Mouse (Mus musculus) gastrocnemius, postnatal 25 days (tissue): Measurements from ENCODE around the gene Vmn1r195. TPM values are rescaled to one million over a fixed set of nuclear protein-coding genes. Genes with fewer than 3 reads are reported as not detected.
"Not testable (repeated sequence)": the region's sequence is repeated elsewhere in the genome, so short reads cannot be mapped to it uniquely, and the experiment has no call there.

Source experiments
- DNase-seq: peaks from one replicate; pipeline ENCODE4 v3.0.0; 2022
- long read RNA-seq, 2 experiments: library from polyadenylated mRNA; stranded (forward); transcript quantifications; one replicate each; pipeline ENCODE4 v2.0.0; 2021
- total RNA-seq, 2 experiments: library from RNA; stranded (reverse); gene quantifications; 1 replicate in 1 of 2; 2 replicates in 1 of 2; pipeline ENCODE4 v1.2.3; 2021

Gene Vmn1r195
- not detected for total RNA-seq
- long read RNA-seq, experiment 1, result 0 reads
- long read RNA-seq, experiment 2, result 0 reads

GRCm38 (mm10) chr13:22270222-22270621, at the start of gene Vmn1r195:
TSS of gene Vmn1r195 (plus strand) at chr13:22270522.
- DNase-seq, result not testable (repeated sequence)

- DNase-seq, result not testable (repeated sequence)
Measured at GRCm38 (mm10) chr13:22223060-22223459, 47.3 kb upstream of the Vmn1r195 start, which contains the start of gene Vmn1r193. TSS of gene Vmn1r193 (minus strand) at chr13:22223160.

GRCm38 (mm10) chr13:22243915-22244314, 26.4 kb upstream of the Vmn1r195 start, which contains the start of gene Vmn1r194:
TSS of gene Vmn1r194 (plus strand) at chr13:22244215.
- no peak for DNase-seq

- DNase-seq, result no peak
Measured at GRCm38 (mm10) chr13:22271721-22272120, 1.4 kb downstream of the Vmn1r195 start.

GRCm38 (mm10) chr13:22284578-22284977, 14.3 kb downstream of the Vmn1r195 start:
- no peak for DNase-seq

GRCm38 (mm10) chr13:22289620-22290019, 19.3 kb downstream of the Vmn1r195 start, which contains the start of gene Vmn1r196:
TSS of gene Vmn1r196 (plus strand) at chr13:22289920.
- DNase-seq, result no peak

GRCm38 (mm10) chr13:22308075-22308474, 37.8 kb downstream of the Vmn1r195 start:
- DNase-seq, result not testable (repeated sequence)

- DNase-seq, result no peak
Measured at GRCm38 (mm10) chr13:22315361-22315760, 45.0 kb downstream of the Vmn1r195 start.

- no peak for DNase-seq
Measured at GRCm38 (mm10) chr13:22317366-22317765, 47.0 kb downstream of the Vmn1r195 start.

GRCm38 (mm10) chr13:22320091-22320490, 49.8 kb downstream of the Vmn1r195 start:
- no peak for DNase-seq

- no peak for DNase-seq
Measured at GRCm38 (mm10) chr13:22324289-22324688, 54.0 kb downstream of the Vmn1r195 start, which contains the start of gene Vmn1r197. TSS of gene Vmn1r197 (plus strand) at chr13:22324589.

Other genes starting within 250 kb of the Vmn1r195 start
- 1 to 10 TPM; 2.9 to 7.7 TPM for gene Hist1h2ah, start 235.0 kb upstream of the Vmn1r195 start, total RNA-seq
- 10 to 100 TPM; 13.9 to 29.0 TPM for gene Hist1h2bk, start 234.7 kb upstream of the Vmn1r195 start, total RNA-seq
- 10 to 100 TPM; 30.9 to 31.7 TPM for gene Hist1h4i, start 229.2 kb upstream of the Vmn1r195 start, total RNA-seq
- 10 to 100 TPM in 1 of 2 experiments, 1 to 10 TPM in 1; 3.5 to 16.1 TPM for gene Hist1h2ag, start 227.6 kb upstream of the Vmn1r195 start, total RNA-seq
- gene Hist1h2bj, start 227.3 kb upstream of the Vmn1r195 start, total RNA-seq, result 10 to 100 TPM in 1 of 2 experiments, 1 to 10 TPM in 1; 5.3 to 14.5 TPM
- not detected for gene Vmn1r188, start 186.1 kb upstream of the Vmn1r195 start, total RNA-seq
- gene Vmn1r189, start 164.7 kb upstream of the Vmn1r195 start, total RNA-seq, result not detected
- gene Vmn1r191, start 86.6 kb upstream of the Vmn1r195 start, total RNA-seq, result not detected
- gene Vmn1r192, start 79.4 kb upstream of the Vmn1r195 start, total RNA-seq, result not detected
- not detected for gene Vmn1r193, start 47.4 kb upstream of the Vmn1r195 start, total RNA-seq
- gene Vmn1r194, start 26.3 kb upstream of the Vmn1r195 start, total RNA-seq, result not detected
- gene Vmn1r196, start 19.4 kb downstream of the Vmn1r195 start, total RNA-seq, result not detected
- gene Vmn1r197, start 54.1 kb downstream of the Vmn1r195 start, total RNA-seq, result not detected
- gene Vmn1r198, start 79.8 kb downstream of the Vmn1r195 start, total RNA-seq, result not detected
- not detected for gene Vmn1r199, start 109.3 kb downstream of the Vmn1r195 start, total RNA-seq
- not detected for gene Vmn1r200, start 119.9 kb downstream of the Vmn1r195 start, total RNA-seq
- not detected for gene Vmn1r201, start 201.4 kb downstream of the Vmn1r195 start, total RNA-seq
- gene Vmn1r202, start 234.9 kb downstream of the Vmn1r195 start, total RNA-seq, result not detected
- gene Vmn1r203, start 247.6 kb downstream of the Vmn1r195 start, total RNA-seq, result not detected